Mouse (Mus musculus) hindbrain, embryonic 15.5 days (tissue): ENCODE results near the gene Tgfbr3. TPM values are rescaled to one million over a fixed set of nuclear protein-coding genes. Genes with fewer than 3 reads are reported as not detected.

ENCODE experiments used
- ATAC-seq: fragments of 200-750 bp; cut with Nextera tagmentation; 2 replicates; pipeline ENCODE4 v1.8.0; 2017; ENCODE audit warnings: low read depth, moderate number of reproducible peaks, moderate TSS enrichment; ENCODE audit not compliant: low FRiP score
- H3K27ac ChIP-seq: fragments of 300-500 bp; sonication (generic); replicated peaks from 2 replicates; pipeline ENCODE4 v1.5.1; 2015; ENCODE audit warnings: mild to moderate bottlenecking, inconsistent platforms
- H3K27me3 ChIP-seq: fragments of 300-500 bp; sonication (generic); 2 replicates; pipeline ENCODE4 v1.6.1; 2015; ENCODE audit warnings: control low read depth, inconsistent platforms
- H3K36me3 ChIP-seq: fragments of 300-500 bp; sonication (generic); 2 replicates; pipeline ENCODE4 v1.6.1; 2015; ENCODE audit warnings: control low read depth, inconsistent platforms
- H3K4me1 ChIP-seq: fragments of 300-500 bp; sonication (generic); replicated peaks from 2 replicates; pipeline ENCODE4 v1.6.1; 2015; ENCODE audit warnings: control low read depth, inconsistent platforms
- H3K4me2 ChIP-seq: fragments of 300-500 bp; sonication (generic); 2 replicates; pipeline ENCODE4 v1.6.1; 2015; ENCODE audit warnings: moderate library complexity, mild to moderate bottlenecking, inconsistent platforms
- H3K4me3 ChIP-seq: fragments of 300-500 bp; sonication (generic); 2 replicates; pipeline ENCODE4 v1.5.1; 2015; ENCODE audit warnings: mild to moderate bottlenecking, inconsistent platforms
- H3K9ac ChIP-seq: fragments of 300-500 bp; sonication (generic); 2 replicates; pipeline ENCODE4 v1.6.1; 2015; ENCODE audit warnings: inconsistent platforms
- H3K9me3 ChIP-seq: fragments of 300-500 bp; sonication (generic); 2 replicates; pipeline ENCODE4 v1.6.1; 2016; ENCODE audit warnings: control low read depth, inconsistent platforms
- WGBS: fragments of 180-500 bp; shearing (Covaris S2); methylation state at CpG from one replicate; pipeline ENCODE4 v1.1.7; 2015; 5-methylcytosine and 5-hydroxymethylcytosine counted together
- polyA plus RNA-seq: library from polyadenylated mRNA; unstranded; fragments of >200 nt; fragmentation: Nextera tagmentation; extraction: Ambion mirVana; gene quantifications from 2 replicates; pipeline ENCODE4 v1.2.1, GENCODE M21; 2015

Tgfbr3 gene
- polyA plus RNA-seq, 1 experiment from 2014 or later: 6.0 TPM

DNA sequence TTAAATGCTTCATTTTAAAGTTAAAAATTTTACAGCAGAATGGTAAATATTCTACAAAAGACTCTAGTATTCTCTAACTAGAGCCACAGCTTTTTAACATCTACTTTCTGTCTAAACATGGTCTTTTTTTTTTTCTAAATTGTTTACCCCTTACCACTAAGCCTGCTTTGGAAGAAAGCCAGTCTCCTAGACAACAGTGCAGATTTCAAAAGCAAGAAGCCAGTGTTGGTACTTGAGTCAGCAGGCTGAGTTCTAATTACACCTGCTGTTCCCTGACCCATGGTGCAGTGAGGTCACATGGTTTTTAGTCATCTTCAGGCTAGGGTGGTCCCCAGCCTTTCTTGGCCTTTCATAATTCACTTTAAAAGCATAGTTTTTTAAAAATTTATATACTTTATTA lies 115.2 kb downstream of the Tgfbr3 start:
- H3K27me3 ChIP-seq: no peaks in the 10 kb centered on the region
- no peak for ATAC-seq
- H3K9me3 ChIP-seq: no peaks in the 10 kb centered on the region
- no peak overlapping the region for H3K4me2 ChIP-seq
- H3K27ac ChIP-seq: no peak overlapping the region
- no peaks in the 10 kb centered on the region for H3K36me3 ChIP-seq
- H3K4me3 ChIP-seq: no peak overlapping the region
- no peak overlapping the region for H3K9ac ChIP-seq
- H3K4me1 ChIP-seq: peaks cover 5% of the 10 kb centered on the region; the same call in 1 of the 2 replicates

DNA sequence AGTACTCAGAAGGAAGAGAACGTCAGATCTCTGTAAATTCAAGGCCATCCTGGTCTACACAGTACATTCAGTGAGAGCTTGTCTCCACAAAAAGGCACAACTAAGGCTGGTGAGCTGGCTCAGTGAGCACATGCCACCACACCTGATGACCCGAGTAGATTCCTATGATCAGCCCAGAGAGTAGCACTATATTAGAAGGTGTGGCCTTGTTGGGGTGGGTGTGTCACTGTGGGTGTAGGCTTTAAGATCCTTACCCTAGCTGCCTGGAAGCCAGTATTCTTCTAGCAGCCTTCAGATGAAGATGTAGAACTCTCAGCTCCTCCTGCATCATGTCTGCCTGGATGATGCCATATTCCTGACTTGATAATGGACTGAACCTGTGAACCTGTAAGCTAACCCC lies 115.9 kb downstream of the Tgfbr3 start:
- Histone ChIP-seq H3K4me3 (no peak overlapping the region), H3K9ac (no peak overlapping the region), H3K36me3 (no peaks in the 10 kb centered on the region), H3K27me3 (no peaks in the 10 kb centered on the region), H3K9me3 (no peaks in the 10 kb centered on the region), H3K27ac (no peak overlapping the region), H3K4me2 (no peak overlapping the region), H3K4me1 (peaks cover 5% of the 10 kb centered on the region; the same call in 1 of the 2 replicates)
- WGBS: 85% methylated on average over 2 of the region's 2 CpGs
- ATAC-seq: no peak

DNA sequence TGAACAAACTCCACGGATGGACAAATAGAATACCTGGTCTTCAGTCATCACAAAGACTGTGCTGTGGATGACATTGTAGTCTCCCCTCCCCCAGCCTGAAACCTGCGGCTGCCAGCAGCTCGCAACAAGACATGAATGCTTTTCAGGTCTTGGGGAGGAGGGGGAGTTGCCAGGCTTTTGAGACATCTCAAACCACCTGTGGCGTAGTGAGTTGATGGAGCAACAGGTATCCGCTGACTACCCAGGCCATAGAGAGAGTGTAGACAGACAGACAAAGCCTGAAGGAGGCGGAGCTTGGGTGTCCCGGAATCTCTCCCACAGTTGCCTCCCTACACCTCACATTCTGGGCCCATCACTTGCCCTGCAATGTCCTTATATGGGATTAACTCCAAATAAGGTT lies 117.6 kb downstream of the Tgfbr3 start:
- no peak for ATAC-seq
- 69% methylated on average over 7 of the region's 7 CpGs for WGBS
- Histone ChIP-seq H3K9me3 (no peaks in the 10 kb centered on the region), H3K4me3 (no peak overlapping the region), H3K4me2 (no peak overlapping the region), H3K27ac (no peak overlapping the region), H3K36me3 (no peaks in the 10 kb centered on the region), H3K9ac (no peak overlapping the region), H3K27me3 (no peaks in the 10 kb centered on the region), H3K4me1 (peaks cover 18% of the 10 kb centered on the region)

DNA sequence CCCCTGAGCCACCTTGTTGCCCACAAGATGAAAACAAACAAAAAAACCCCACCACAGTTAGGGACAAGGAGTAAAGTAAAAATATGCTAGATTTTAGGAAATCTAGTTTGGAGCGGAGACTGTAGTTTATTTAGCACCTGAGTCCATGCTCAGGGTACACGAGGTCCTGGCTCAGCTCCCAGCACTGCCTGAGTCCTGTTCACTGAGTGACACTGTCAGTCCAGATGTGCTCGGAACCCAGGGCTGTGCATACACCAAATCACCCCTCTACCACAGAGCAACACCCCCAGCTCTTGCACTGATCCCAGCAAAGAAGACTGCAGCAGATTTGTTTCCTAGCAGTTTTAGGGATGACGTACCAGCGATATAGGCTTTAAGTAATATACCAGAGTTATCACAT lies 119.6 kb downstream of the Tgfbr3 start:
- H3K9me3 ChIP-seq: no peaks in the 10 kb centered on the region
- no peak overlapping the region for H3K4me2 ChIP-seq
- WGBS: 91% methylated on average over 5 of the region's 5 CpGs
- H3K4me3 ChIP-seq: no peak overlapping the region
- no peak overlapping the region for H3K27ac ChIP-seq
- H3K9ac ChIP-seq: no peak overlapping the region
- no peak for ATAC-seq
- H3K27me3 ChIP-seq: no peaks in the 10 kb centered on the region
- peaks cover 18% of the 10 kb centered on the region for H3K4me1 ChIP-seq
- H3K36me3 ChIP-seq: no peaks in the 10 kb centered on the region

DNA sequence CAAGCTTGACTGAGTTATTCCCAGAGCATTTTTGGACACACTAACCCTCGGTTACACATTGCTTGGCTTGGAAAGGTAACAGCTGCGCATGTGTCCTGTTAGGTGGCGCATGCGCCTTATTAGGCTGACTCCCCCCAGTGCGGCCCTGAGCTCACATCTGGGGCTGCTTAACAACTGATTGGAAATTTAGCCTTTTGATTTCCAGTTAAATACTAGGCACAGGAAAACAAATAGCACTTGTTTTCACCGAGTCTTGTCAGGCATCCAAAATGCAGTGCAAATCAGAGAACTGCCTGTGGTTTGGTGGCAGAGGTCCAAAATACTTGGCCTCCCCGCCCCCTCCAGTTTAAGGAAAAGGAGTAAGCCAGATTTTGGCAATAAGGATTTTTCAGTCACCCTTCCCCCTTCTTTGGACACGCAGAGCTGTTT lies 121.5 kb downstream of the Tgfbr3 start:
- Histone ChIP-seq H3K27ac (0 out of 2 replicates have a peak overlapping the region, but pooled peaks have one; percentile 34), H3K4me2 (peak overlapping the region; percentile 38), H3K27me3 (no peaks in the 10 kb centered on the region), H3K9ac (no peak overlapping the region), H3K4me3 (0 out of 2 replicates have a peak overlapping the region, but pooled peaks have one; percentile 2), H3K4me1 (peaks cover 18% of the 10 kb centered on the region), H3K36me3 (no peaks in the 10 kb centered on the region), H3K9me3 (no peaks in the 10 kb centered on the region)
- ATAC-seq: peak; percentile 87
- 24% methylated on average over 8 of the region's 8 CpGs for WGBS

DNA sequence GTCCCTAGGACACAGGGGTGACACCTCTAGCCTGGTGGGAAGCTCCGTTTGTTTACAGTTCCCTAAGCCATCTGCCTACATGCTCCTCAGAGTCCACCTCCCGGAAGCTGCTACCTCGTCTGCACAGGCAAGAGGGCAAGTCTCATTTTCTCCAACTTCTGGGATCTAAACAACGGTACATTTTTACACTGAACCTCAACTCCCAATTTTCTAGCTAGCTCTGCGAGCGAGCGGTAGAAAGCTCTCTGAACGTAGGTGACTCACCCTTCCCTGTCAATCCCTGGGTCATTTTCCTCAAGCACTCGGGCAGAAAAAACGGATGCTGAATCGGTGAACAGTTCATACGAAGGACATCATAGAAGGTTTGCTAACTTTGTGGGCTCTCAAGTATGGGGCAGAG lies 122.1 kb downstream of the Tgfbr3 start:
- no peaks in the 10 kb centered on the region for H3K36me3 ChIP-seq
- WGBS: 48% methylated on average over 12 of the region's 12 CpGs
- no peaks in the 10 kb centered on the region for H3K27me3 ChIP-seq
- peaks cover 15% of the 10 kb centered on the region for H3K4me1 ChIP-seq
- H3K9me3 ChIP-seq: no peaks in the 10 kb centered on the region
- ATAC-seq: no peak
- H3K27ac ChIP-seq: 0 out of 2 replicates have a peak overlapping the region, but pooled peaks have one; percentile 34
- H3K9ac ChIP-seq: no peak overlapping the region
- 0 out of 2 replicates have a peak overlapping the region, but pooled peaks have one; percentile 2 for H3K4me3 ChIP-seq
- H3K4me2 ChIP-seq: peak overlapping the region; percentile 38

DNA sequence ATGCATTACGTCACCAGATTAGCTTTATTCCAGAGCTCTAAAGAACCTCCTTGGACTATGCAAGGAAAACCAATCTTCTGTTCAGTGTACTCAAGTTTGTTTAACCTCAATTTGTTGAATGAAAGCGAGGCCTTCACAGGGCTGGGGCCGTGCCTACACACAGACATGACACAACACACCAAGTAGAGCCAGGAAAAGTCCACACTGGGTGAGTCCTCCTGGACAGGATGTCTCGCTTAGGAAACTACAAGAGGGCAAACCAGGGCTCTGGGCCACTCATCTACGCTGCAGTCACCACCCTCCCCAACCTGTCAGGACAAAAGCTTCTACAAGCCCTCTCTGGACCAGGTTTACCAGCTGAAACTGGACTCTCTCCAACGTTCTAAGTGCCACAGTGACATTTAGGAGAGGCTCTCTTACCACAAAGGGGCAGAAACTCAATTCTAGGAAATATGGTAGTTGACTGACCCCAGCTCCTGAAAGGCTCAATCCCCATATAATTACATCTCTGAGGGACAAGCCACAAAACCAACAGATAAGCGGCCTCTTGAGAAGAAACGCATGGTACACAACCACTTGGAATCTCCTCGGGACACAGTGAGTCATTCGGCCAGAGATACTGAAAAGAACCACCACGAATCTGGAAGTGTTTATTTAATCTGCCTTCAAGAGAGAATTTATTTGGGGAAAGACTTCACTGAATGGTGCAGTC lies 122.6 kb downstream of the Tgfbr3 start:
- Histone ChIP-seq H3K9ac (no peak overlapping the region), H3K27ac (no peak overlapping the region), H3K27me3 (no peaks in the 10 kb centered on the region), H3K36me3 (no peaks in the 10 kb centered on the region), H3K4me1 (peaks cover 13% of the 10 kb centered on the region), H3K9me3 (no peaks in the 10 kb centered on the region), H3K4me2 (peak overlapping the region; percentile 38; the same call in 1 of the 2 replicates), H3K4me3 (no peak overlapping the region)
- WGBS: 76% methylated on average over 11 of the region's 11 CpGs
- ATAC-seq: no peak

DNA sequence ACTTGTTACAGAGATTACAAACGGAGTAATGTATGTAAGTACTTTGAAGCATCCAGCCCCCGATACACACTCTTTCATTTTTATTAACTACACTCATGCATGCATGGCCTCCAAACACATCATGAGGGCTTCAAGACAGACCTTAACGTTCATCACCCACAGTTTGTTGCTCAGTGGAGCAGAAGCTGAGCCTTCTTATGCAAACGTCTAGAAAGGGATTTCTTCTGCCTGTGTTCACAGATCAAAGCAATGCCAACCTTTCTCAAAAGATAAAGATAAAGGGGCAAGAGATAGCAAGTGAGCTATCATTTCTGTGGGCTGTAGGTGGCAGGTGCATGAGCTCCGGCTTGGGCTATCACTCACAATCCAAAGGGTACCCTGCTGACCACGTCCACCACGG lies 123.7 kb downstream of the Tgfbr3 start:
- Histone ChIP-seq H3K4me3 (no peak overlapping the region), H3K27me3 (no peaks in the 10 kb centered on the region), H3K4me1 (peaks cover 13% of the 10 kb centered on the region), H3K9ac (no peak overlapping the region), H3K9me3 (no peaks in the 10 kb centered on the region), H3K27ac (no peak overlapping the region), H3K4me2 (no peak overlapping the region), H3K36me3 (no peaks in the 10 kb centered on the region)
- ATAC-seq: no peak
- WGBS: 80% methylated on average over 7 of the region's 7 CpGs

DNA sequence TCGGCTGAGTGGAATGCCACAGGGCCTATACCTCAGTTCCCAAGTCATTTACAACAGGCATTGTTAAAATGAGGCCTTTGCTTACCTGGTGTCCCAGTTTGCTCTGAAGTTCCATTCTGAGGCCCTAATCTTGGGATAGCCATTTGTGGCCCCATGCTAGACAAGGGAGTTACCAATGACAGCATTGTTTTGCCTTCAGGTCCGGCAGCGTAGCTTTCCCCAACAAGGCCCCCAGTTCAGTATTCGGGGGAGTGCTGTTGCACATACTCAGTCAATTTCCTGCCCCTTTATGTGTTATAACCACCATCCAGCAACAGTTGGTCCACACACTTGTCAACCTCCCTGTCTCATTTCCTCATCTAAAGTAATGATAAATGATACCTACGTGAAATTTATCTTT lies 124.2 kb downstream of the Tgfbr3 start:
- Histone ChIP-seq H3K27ac (no peak overlapping the region), H3K27me3 (no peaks in the 10 kb centered on the region), H3K4me2 (no peak overlapping the region), H3K9ac (no peak overlapping the region), H3K4me3 (no peak overlapping the region), H3K4me1 (peaks cover 13% of the 10 kb centered on the region), H3K9me3 (no peaks in the 10 kb centered on the region), H3K36me3 (no peaks in the 10 kb centered on the region)
- no peak for ATAC-seq
- WGBS: 92% methylated on average over 5 of the region's 5 CpGs

DNA sequence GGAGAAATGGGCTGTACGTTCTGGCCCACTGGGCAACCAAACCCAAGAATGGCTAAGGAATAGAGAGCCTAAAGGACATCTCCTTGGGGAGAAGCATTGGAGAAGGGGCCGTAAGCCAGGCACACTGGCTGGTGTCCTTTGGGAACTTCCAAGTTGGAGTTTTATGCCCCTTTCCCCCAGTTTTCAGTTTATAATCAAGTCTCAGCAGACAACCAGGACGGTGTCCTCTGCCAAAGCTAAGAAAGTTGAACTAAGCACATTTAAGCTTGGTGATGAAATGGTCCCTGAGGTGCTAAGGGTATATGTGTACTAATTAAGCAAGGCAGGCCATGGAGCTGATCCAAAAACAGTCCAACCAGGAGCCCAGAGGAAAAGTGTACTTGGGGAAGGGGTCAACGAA lies 124.6 kb downstream of the Tgfbr3 start:
- ATAC-seq: no peak
- Histone ChIP-seq H3K27me3 (no peaks in the 10 kb centered on the region), H3K4me1 (peaks cover 13% of the 10 kb centered on the region), H3K9ac (no peak overlapping the region), H3K9me3 (no peaks in the 10 kb centered on the region), H3K36me3 (no peaks in the 10 kb centered on the region), H3K4me2 (no peak overlapping the region), H3K4me3 (no peak overlapping the region), H3K27ac (no peak overlapping the region)
- 84% methylated on average over 4 of the region's 4 CpGs for WGBS

DNA sequence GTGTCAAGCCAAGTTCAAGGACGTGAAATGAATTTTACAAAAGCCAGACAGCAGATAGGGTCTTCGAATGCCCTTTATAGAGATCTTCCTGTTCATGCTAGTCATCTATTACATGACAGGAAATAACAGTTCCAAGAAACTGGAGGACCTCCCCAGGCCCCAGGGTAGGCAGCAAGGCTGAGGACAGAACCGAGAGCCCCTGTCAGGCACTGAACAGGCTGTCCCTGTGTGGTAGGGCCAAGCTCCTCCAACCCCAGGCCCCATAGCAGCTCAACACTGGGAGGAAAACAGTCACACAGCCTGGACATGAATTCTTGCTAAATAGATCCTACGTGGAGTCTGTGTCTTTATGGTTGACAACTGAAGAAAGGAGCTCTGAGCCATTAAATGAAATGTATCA lies 125.3 kb downstream of the Tgfbr3 start:
- WGBS: 89% methylated on average over 4 of the region's 4 CpGs
- H3K27ac ChIP-seq: no peak overlapping the region
- no peak overlapping the region for H3K4me2 ChIP-seq
- ATAC-seq: no peak
- H3K36me3 ChIP-seq: no peaks in the 10 kb centered on the region
- no peaks in the 10 kb centered on the region for H3K27me3 ChIP-seq
- no peak overlapping the region for H3K4me3 ChIP-seq
- H3K9me3 ChIP-seq: no peaks in the 10 kb centered on the region
- no peak overlapping the region for H3K9ac ChIP-seq
- peaks cover 13% of the 10 kb centered on the region for H3K4me1 ChIP-seq

DNA sequence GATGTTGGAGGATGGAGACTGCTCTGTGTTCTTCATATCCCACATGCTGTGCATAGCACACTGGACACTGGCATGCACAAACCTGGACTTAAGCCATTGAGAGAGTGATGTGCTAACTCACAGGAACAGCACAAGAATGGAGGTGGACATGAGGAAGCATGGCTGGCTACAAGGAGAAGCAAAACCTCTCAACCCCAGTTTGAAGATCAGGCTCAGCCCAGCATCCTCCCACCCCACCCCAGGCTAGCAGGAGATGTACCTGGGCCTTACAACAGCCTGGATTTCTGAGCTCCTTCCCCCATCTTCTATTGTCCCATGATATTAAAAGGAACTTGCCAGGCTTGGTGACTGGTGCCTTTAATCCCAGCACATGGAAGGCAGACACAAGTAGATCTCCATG lies 126.1 kb downstream of the Tgfbr3 start:
- Histone ChIP-seq H3K36me3 (no peaks in the 10 kb centered on the region), H3K27ac (no peak overlapping the region), H3K27me3 (no peaks in the 10 kb centered on the region), H3K4me2 (no peak overlapping the region), H3K4me1 (peaks cover 17% of the 10 kb centered on the region), H3K9ac (no peak overlapping the region), H3K4me3 (no peak overlapping the region), H3K9me3 (no peaks in the 10 kb centered on the region)
- ATAC-seq: no peak

DNA sequence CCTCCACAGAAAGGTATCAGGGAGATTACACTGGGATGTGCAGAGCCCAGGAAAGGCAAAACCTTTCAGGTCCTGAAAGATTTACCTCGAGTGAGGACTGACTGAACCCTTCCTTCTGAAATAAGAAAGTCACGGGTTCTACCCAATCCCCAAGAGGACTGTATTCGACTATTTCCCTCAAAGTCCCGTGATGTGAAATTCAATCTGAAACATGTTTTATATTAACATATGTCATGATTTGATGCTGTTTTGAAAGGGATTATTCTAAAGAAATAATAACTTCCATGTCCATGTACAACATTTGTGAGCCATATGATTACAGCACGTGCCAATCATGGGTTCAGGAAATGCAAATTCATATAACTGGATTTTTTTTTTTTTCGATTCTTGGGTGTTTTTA lies 126.6 kb downstream of the Tgfbr3 start:
- no peaks in the 10 kb centered on the region for H3K36me3 ChIP-seq
- H3K27ac ChIP-seq: no peak overlapping the region
- no peak overlapping the region for H3K4me3 ChIP-seq
- no peaks in the 10 kb centered on the region for H3K9me3 ChIP-seq
- no peak overlapping the region for H3K4me2 ChIP-seq
- no peaks in the 10 kb centered on the region for H3K27me3 ChIP-seq
- peaks cover 12% of the 10 kb centered on the region for H3K4me1 ChIP-seq
- no peak for ATAC-seq
- no peak overlapping the region for H3K9ac ChIP-seq
- WGBS: 84% methylated on average over 6 of the region's 6 CpGs
